21 mouse cellular contexts compared by ENCODE assay signal in the genomic region with DNA sequence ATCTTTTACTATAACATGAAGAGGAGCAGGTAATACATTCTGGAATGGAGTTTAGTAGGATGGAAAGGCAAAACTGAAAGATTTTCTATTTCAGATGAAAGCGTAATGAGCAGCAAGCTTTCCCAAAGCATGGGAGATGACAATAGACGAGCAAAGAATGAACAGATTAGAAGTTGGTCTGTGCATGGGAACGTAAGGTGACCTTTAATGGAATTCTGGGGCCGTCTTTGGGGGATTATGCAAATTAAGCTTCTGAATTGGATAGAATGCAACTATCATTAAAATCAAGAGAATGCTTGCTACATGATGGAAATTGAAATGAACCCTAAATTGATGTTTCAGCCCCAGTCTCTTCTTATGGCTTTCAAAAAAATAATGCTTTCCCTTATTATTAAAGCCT.
DNase-seq lines count a peak whose midpoint lies in the region; ATAC-seq lines count a peak whose summit lies in the region.
"Had no signal": no experiment of that assay in that cellular context is flagged by ENCODE, and none has a peak within 500 bp of the region (broad histone marks: within the 10 kb centered on the region; RNA-seq: fewer than 3 reads in every experiment).

No protein-coding gene starts in this region.

- peak overlapping the region; percentile 69; the same call in 1 of the 2 replicates for H3K27ac ChIP-seq in forebrain, embryonic 10.5 days
- no peak overlapping the region for H3K27ac ChIP-seq in forebrain, embryonic 15.5 days (replicated peaks)
- peak overlapping the region; percentile 79 for H3K27ac ChIP-seq in midbrain, embryonic 10.5 days (replicated peaks)
- H3K27ac ChIP-seq in midbrain, embryonic 15.5 days = no peak overlapping the region
- H3K27ac ChIP-seq in midbrain, embryonic 14.5 days (replicated peaks; ENCODE audit: low read depth, low read length) = no peak overlapping the region
- H3K27ac ChIP-seq in midbrain, embryonic 13.5 days = no peak overlapping the region; the same call in 1 of the 2 replicates
- H3K27ac ChIP-seq: embryonic facial prominence, embryonic 12.5 days; embryonic facial prominence, embryonic 15.5 days; gastrocnemius, adult 2 months; hindbrain, embryonic 12.5 days; hindbrain, embryonic 15.5 days had no signal

- WGBS in forebrain, embryonic 10.5 days = 26% methylated on average over 4 of the region's 4 CpGs
- 6% methylated on average over 4 of the region's 4 CpGs for WGBS in forebrain, embryonic 15.5 days
- WGBS in midbrain, embryonic 10.5 days = 18% methylated on average over 4 of the region's 4 CpGs
- 21% methylated on average over 4 of the region's 4 CpGs for WGBS in midbrain, embryonic 15.5 days
- 10% methylated on average over 4 of the region's 4 CpGs for WGBS in midbrain, embryonic 14.5 days
- WGBS in midbrain, embryonic 13.5 days = 8% methylated on average over 4 of the region's 4 CpGs

- H3K9ac ChIP-seq in forebrain, embryonic 15.5 days (replicated peaks) = no peak overlapping the region
- no peak overlapping the region for H3K9ac ChIP-seq in midbrain, embryonic 15.5 days
- no peak overlapping the region for H3K9ac ChIP-seq in midbrain, embryonic 14.5 days (replicated peaks; ENCODE audit: low read length)
- H3K9ac ChIP-seq in midbrain, embryonic 13.5 days (replicated peaks) = no peak overlapping the region
- H3K9ac ChIP-seq: embryonic facial prominence, embryonic 12.5 days; embryonic facial prominence, embryonic 15.5 days; hindbrain, embryonic 12.5 days; hindbrain, embryonic 15.5 days had no signal

- ATAC-seq in forebrain, embryonic 15.5 days (replicated peaks) = no peak
- no peak for ATAC-seq in midbrain, embryonic 15.5 days (replicated peaks)
- ATAC-seq in midbrain, embryonic 14.5 days (ENCODE audit: low FRiP score, low TSS enrichment) = no peak
- no peak for ATAC-seq in midbrain, embryonic 13.5 days
- ATAC-seq: forebrain, embryonic 16.5 days had no signal

- H3K4me1 ChIP-seq in forebrain, embryonic 10.5 days = peaks cover 53% of the 10 kb centered on the region
- peaks cover 17% of the 10 kb centered on the region for H3K4me1 ChIP-seq in forebrain, embryonic 15.5 days
- H3K4me1 ChIP-seq in midbrain, embryonic 10.5 days = peaks cover 58% of the 10 kb centered on the region
- H3K4me1 ChIP-seq in midbrain, embryonic 15.5 days = peaks cover 9% of the 10 kb centered on the region; the same call in 1 of the 2 replicates
- peaks cover 27% of the 10 kb centered on the region for H3K4me1 ChIP-seq in midbrain, embryonic 14.5 days (ENCODE audit: control insufficient read depth, insufficient read depth, low read length)
- peaks cover 35% of the 10 kb centered on the region for H3K4me1 ChIP-seq in midbrain, embryonic 13.5 days (replicated peaks)

- no peak overlapping the region for H3K4me2 ChIP-seq in forebrain, embryonic 15.5 days (replicated peaks)
- H3K4me2 ChIP-seq in midbrain, embryonic 15.5 days = no peak overlapping the region
- no peak overlapping the region for H3K4me2 ChIP-seq in midbrain, embryonic 14.5 days (ENCODE audit: low read length)
- H3K4me2 ChIP-seq in midbrain, embryonic 13.5 days (replicated peaks) = no peak overlapping the region
- H3K4me2 ChIP-seq: embryonic facial prominence, embryonic 12.5 days; embryonic facial prominence, embryonic 15.5 days; heart, embryonic 11.5 days; hindbrain, embryonic 12.5 days; hindbrain, embryonic 15.5 days had no signal

- no peaks in the 10 kb centered on the region for H3K27me3 ChIP-seq in forebrain, embryonic 10.5 days (ENCODE audit: poor library complexity, severe bottlenecking)
- no peaks in the 10 kb centered on the region for H3K27me3 ChIP-seq in forebrain, embryonic 15.5 days
- H3K27me3 ChIP-seq in midbrain, embryonic 10.5 days (ENCODE audit: low read depth, poor library complexity, severe bottlenecking) = no peaks in the 10 kb centered on the region
- no peaks in the 10 kb centered on the region for H3K27me3 ChIP-seq in midbrain, embryonic 15.5 days (replicated peaks)
- H3K27me3 ChIP-seq in midbrain, embryonic 14.5 days (ENCODE audit: control insufficient read depth, insufficient read depth, low read length) = no peaks in the 10 kb centered on the region
- H3K27me3 ChIP-seq in midbrain, embryonic 13.5 days = no peaks in the 10 kb centered on the region
- H3K27me3 ChIP-seq: embryonic facial prominence, embryonic 12.5 days; embryonic facial prominence, embryonic 15.5 days; hindbrain, embryonic 12.5 days; hindbrain, embryonic 15.5 days had no signal

- DNase-seq in forebrain, embryonic 10.5 days (ENCODE audit: extremely low spot score, low spot score) = no peak
- DNase-seq in midbrain, embryonic 10.5 days (ENCODE audit: low spot score) = no peak
- DNase-seq in midbrain, embryonic 14.5 days = peak; percentile 47
- DNase-seq: adrenal gland, postnatal 10 days; adrenal gland, postnatal 36 days; cerebellum, adult 11 months; cerebellum, adult 2 months; cerebellum, adult 9-11 months; cerebellum, postnatal 25 days; gastrocnemius, adult 2 months; gastrocnemius, postnatal 14 days; heart, adult 11 months had no signal

- H3K9me3 ChIP-seq in forebrain, embryonic 10.5 days = no peaks in the 10 kb centered on the region
- H3K9me3 ChIP-seq in forebrain, embryonic 15.5 days = no peaks in the 10 kb centered on the region
- H3K9me3 ChIP-seq in midbrain, embryonic 10.5 days (replicated peaks) = no peaks in the 10 kb centered on the region
- H3K9me3 ChIP-seq in midbrain, embryonic 15.5 days = no peaks in the 10 kb centered on the region
- H3K9me3 ChIP-seq in midbrain, embryonic 14.5 days (ENCODE audit: control insufficient read depth, low read length) = no peaks in the 10 kb centered on the region
- no peaks in the 10 kb centered on the region for H3K9me3 ChIP-seq in midbrain, embryonic 13.5 days
- H3K9me3 ChIP-seq: embryonic facial prominence, embryonic 12.5 days; embryonic facial prominence, embryonic 15.5 days; hindbrain, embryonic 12.5 days; hindbrain, embryonic 15.5 days had no signal

- no peaks in the 10 kb centered on the region for H3K36me3 ChIP-seq in forebrain, embryonic 10.5 days (replicated peaks)
- no peaks in the 10 kb centered on the region for H3K36me3 ChIP-seq in forebrain, embryonic 15.5 days
- no peaks in the 10 kb centered on the region for H3K36me3 ChIP-seq in midbrain, embryonic 10.5 days
- H3K36me3 ChIP-seq in midbrain, embryonic 15.5 days (replicated peaks) = no peaks in the 10 kb centered on the region
- H3K36me3 ChIP-seq in midbrain, embryonic 14.5 days (ENCODE audit: control insufficient read depth, insufficient read depth, low read length) = no peaks in the 10 kb centered on the region
- H3K36me3 ChIP-seq in midbrain, embryonic 13.5 days = no peaks in the 10 kb centered on the region
- H3K36me3 ChIP-seq: embryonic facial prominence, embryonic 12.5 days; embryonic facial prominence, embryonic 15.5 days; hindbrain, embryonic 12.5 days; hindbrain, embryonic 15.5 days had no signal

- no peak overlapping the region for H3K4me3 ChIP-seq in forebrain, embryonic 10.5 days
- no peak overlapping the region for H3K4me3 ChIP-seq in forebrain, embryonic 15.5 days
- no peak overlapping the region for H3K4me3 ChIP-seq in midbrain, embryonic 10.5 days
- no peak overlapping the region for H3K4me3 ChIP-seq in midbrain, embryonic 15.5 days
- no peak overlapping the region for H3K4me3 ChIP-seq in midbrain, embryonic 14.5 days (replicated peaks; ENCODE audit: low read depth, low read length)
- H3K4me3 ChIP-seq in midbrain, embryonic 13.5 days (replicated peaks) = no peak overlapping the region
- H3K4me3 ChIP-seq: embryonic facial prominence, embryonic 12.5 days; embryonic facial prominence, embryonic 15.5 days; gastrocnemius, adult 2 months; hindbrain, embryonic 12.5 days; hindbrain, embryonic 15.5 days had no signal

Comparison
In these comparisons a context has a peak if more than half of its experiments do, and no peak if none do; other contexts are left out.
1. H3K27ac ChIP-seq: peak in forebrain, embryonic 10.5 days (single experiment) and midbrain, embryonic 10.5 days (single experiment); none in forebrain, embryonic 15.5 days (single experiment), midbrain, embryonic 15.5 days (single experiment), midbrain, embryonic 14.5 days (single experiment) and midbrain, embryonic 13.5 days (single experiment).